Mouse (Mus musculus): ENCODE measurements around the gene Slfn14. TPM values are rescaled to one million over a fixed set of nuclear protein-coding genes. Genes with fewer than 3 reads are reported as not detected.
"Not testable (repeated sequence)": the region's sequence is repeated elsewhere in the genome, so short reads cannot be mapped to it uniquely, and the experiment has no call there.

Gene Slfn14
- polyA plus RNA-seq, 1 experiment from 2014 or later = not detected

DNA sequence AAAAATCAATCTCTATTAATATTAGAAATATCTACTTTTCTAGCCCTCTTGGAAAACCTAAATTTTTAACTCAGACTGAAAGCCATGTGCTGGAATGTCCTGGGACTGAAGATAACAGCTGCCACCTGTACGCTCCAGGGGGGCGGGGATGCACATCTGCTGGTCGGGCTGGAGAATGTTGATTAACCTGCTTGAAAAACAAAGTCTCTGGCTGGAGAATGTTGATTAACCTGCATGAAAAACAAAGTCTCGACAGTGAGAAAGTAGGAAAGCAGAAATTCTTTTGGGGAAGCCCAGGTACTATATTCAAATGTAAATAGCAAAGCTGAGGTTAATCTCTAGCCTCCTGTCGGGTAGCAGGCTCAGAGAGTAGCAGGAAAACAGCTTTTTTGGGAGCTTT lies 52.9 kb downstream of the Slfn14 start:
- WGBS = 41% methylated on average over 5 of the region's 5 CpGs
- ATAC-seq; H3K4me3 ChIP-seq (ENCODE audit: low read depth, low read length); H3K36me3 ChIP-seq (ENCODE audit: control insufficient read depth, insufficient read depth, low read length); H3K27me3 ChIP-seq (ENCODE audit: control insufficient read depth, insufficient read depth, low read depth, low read length); H3K9ac ChIP-seq (ENCODE audit: low read depth, low read length); H3K9me3 ChIP-seq (replicated peaks; ENCODE audit: control insufficient read depth, low read length, poor library complexity, severe bottlenecking); H3K4me2 ChIP-seq (ENCODE audit: low read length); H3K4me1 ChIP-seq (ENCODE audit: control insufficient read depth, insufficient read depth, low read length); H3K27ac ChIP-seq (ENCODE audit: low read length): not testable (repeated sequence)

DNA sequence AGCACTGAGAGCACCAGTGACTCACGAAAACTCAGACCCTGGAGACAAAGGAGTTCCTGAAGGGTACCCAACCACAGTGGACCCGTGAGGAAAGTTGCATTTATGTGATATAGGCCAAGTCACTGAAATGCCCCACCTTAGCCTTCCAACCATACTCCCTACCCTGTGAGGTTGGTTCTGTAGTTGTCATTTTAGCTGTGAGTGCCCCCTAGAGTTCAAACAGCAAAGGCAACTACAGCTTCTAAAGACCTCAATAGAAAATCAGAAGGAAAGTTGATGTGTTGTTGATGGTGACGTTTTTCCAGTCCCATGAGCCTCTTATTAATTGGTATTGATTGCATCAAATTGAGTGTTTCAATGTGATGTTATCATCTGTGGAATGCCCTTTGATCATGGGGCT lies 55.6 kb downstream of the Slfn14 start:
- no peak overlapping the region for H3K4me2 ChIP-seq (ENCODE audit: low read length)
- no peaks in the 10 kb centered on the region for H3K4me1 ChIP-seq (ENCODE audit: control insufficient read depth, insufficient read depth, low read length)
- no peak overlapping the region for H3K27ac ChIP-seq (ENCODE audit: low read length)
- no peak for ATAC-seq
- no peak overlapping the region for H3K9ac ChIP-seq (ENCODE audit: low read depth, low read length)
- WGBS = 66% methylated on average over 3 of the region's 3 CpGs
- H3K27me3 ChIP-seq (ENCODE audit: control insufficient read depth, insufficient read depth, low read depth, low read length) = no peaks in the 10 kb centered on the region
- H3K9me3 ChIP-seq (replicated peaks; ENCODE audit: control insufficient read depth, low read length, poor library complexity, severe bottlenecking) = no peaks in the 10 kb centered on the region
- no peaks in the 10 kb centered on the region for H3K36me3 ChIP-seq (ENCODE audit: control insufficient read depth, insufficient read depth, low read length)
- no peak overlapping the region for H3K4me3 ChIP-seq (ENCODE audit: low read depth, low read length)

DNA sequence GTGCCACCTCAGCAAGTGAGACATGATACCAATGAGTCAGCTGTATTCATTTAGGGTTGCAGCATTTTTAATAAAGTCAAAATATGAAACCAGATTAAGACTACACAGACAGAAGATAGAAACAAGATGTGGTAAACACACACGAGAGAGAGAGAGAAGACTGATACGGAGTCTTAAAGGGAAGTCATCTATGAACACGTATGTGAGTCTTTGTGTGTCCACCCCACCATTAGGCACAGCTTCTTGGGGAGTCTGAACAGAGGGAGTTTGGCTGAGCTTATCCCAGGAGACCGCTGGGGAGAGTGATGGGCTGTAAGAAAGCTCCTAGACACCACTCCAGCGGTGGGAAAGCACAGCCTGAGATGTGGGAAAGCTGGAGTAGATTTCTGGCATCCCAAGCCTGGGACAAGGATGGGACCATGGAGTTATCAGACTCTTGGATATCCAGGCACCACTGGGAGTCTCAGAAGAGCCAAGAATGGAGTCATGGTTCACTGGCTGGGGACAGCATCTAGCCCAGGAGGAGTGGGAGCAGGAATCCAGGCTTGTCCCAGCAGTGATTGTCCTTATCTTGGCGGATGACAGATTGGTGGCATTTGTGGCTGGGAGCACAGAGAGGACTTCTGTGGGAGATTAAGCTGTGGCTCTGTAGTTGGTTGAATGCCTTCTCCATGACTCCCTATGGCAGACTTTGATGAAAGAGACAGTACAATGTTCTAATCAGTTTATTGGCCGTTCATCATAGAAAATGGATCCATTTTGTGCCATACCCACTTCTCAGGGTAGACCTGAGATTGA lies 58.4 kb downstream of the Slfn14 start:
- Histone ChIP-seq H3K9ac (ENCODE audit: low read depth, low read length) (no peak overlapping the region), H3K36me3 (ENCODE audit: control insufficient read depth, insufficient read depth, low read length) (no peaks in the 10 kb centered on the region), H3K4me3 (ENCODE audit: low read depth, low read length) (no peak overlapping the region), H3K4me1 (ENCODE audit: control insufficient read depth, insufficient read depth, low read length) (no peaks in the 10 kb centered on the region), H3K4me2 (ENCODE audit: low read length) (no peak overlapping the region), H3K27ac (ENCODE audit: low read length) (no peak overlapping the region), H3K9me3 (replicated peaks; ENCODE audit: control insufficient read depth, low read length, poor library complexity, severe bottlenecking) (no peaks in the 10 kb centered on the region), H3K27me3 (ENCODE audit: control insufficient read depth, insufficient read depth, low read depth, low read length) (no peaks in the 10 kb centered on the region)
- no peak for ATAC-seq
- WGBS = 87% methylated on average over 7 of the region's 7 CpGs

DNA sequence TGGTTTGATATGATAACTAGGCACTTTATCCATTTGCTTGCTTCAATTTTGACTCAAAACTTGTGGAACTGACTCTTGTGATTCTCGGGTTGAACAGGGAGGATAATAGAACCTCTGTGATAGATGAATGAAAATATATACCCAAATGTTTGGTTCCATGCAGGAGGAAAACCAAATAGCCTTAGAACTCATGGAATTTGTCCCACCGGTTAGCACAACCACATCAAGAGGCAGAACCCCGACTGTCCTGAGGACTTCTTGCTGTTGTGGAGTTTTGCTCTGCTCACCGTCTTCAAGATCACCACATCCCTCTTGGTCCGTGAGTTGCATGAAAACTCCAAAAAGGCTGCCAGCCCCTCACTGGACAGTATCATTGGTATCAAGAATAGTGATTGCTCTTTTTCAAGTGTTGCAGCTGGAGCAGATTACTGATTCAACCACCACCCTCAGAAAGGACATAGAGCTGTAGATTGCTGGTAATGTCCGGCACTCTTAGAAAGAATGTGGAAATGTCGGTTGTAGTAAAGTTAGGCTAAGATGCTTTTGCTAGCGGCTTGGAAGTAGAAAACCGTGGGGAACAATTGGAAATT lies 61.1 kb downstream of the Slfn14 start:
- no peaks in the 10 kb centered on the region for H3K9me3 ChIP-seq (replicated peaks; ENCODE audit: control insufficient read depth, low read length, poor library complexity, severe bottlenecking)
- ATAC-seq = no peak
- H3K4me1 ChIP-seq (ENCODE audit: control insufficient read depth, insufficient read depth, low read length) = no peaks in the 10 kb centered on the region
- H3K36me3 ChIP-seq (ENCODE audit: control insufficient read depth, insufficient read depth, low read length) = no peaks in the 10 kb centered on the region
- WGBS = 90% methylated on average over 9 of the region's 9 CpGs
- no peak overlapping the region for H3K27ac ChIP-seq (ENCODE audit: low read length)
- no peak overlapping the region for H3K4me3 ChIP-seq (ENCODE audit: low read depth, low read length)
- H3K9ac ChIP-seq (ENCODE audit: low read depth, low read length) = no peak overlapping the region
- H3K4me2 ChIP-seq (ENCODE audit: low read length) = no peak overlapping the region
- H3K27me3 ChIP-seq (ENCODE audit: control insufficient read depth, insufficient read depth, low read depth, low read length) = no peaks in the 10 kb centered on the region

Other genes starting within 250 kb of the Slfn14 start
- 0.61 and 1.1 TPM in 2 replicates for gene Slfn2, start 221.6 kb downstream of the Slfn14 start, polyA plus RNA-seq (2015; fragmentation: Nextera tagmentation; extraction: Ambion mirVana)
- not detected in 2 replicates for gene Slfn1, start 169.9 kb downstream of the Slfn14 start, polyA plus RNA-seq (2015; fragmentation: Nextera tagmentation; extraction: Ambion mirVana)
- gene Slfn4, start 111.5 kb downstream of the Slfn14 start, polyA plus RNA-seq (2015; fragmentation: Nextera tagmentation; extraction: Ambion mirVana) = 0.14 TPM in 1 of 2 replicates, not detected in the other
- 0.14 TPM in 1 of 2 replicates, not detected in the other for gene Slfn3, start 95.4 kb downstream of the Slfn14 start, polyA plus RNA-seq (2015; fragmentation: Nextera tagmentation; extraction: Ambion mirVana)
- 135 and 137 TPM in 2 replicates for gene Ap2b1, start 12.3 kb upstream of the Slfn14 start, polyA plus RNA-seq (2015; fragmentation: Nextera tagmentation; extraction: Ambion mirVana)
- 16.1 and 16.2 TPM in 2 replicates for gene Pex12, start 15.9 kb upstream of the Slfn14 start, polyA plus RNA-seq (2015; fragmentation: Nextera tagmentation; extraction: Ambion mirVana)
- 32.9 and 38.2 TPM in 2 replicates for gene Rasl10b, start 122.4 kb upstream of the Slfn14 start, polyA plus RNA-seq (2015; fragmentation: Nextera tagmentation; extraction: Ambion mirVana)
- gene Gas2l2, start 142.7 kb upstream of the Slfn14 start, polyA plus RNA-seq (2015; fragmentation: Nextera tagmentation; extraction: Ambion mirVana) = 0.44 and 0.61 TPM in 2 replicates
- 0.57 and 0.64 TPM in 2 replicates for gene 1700020L24Rik, start 151.0 kb upstream of the Slfn14 start, polyA plus RNA-seq (2015; fragmentation: Nextera tagmentation; extraction: Ambion mirVana)
- gene Mmp28, start 176.3 kb upstream of the Slfn14 start, polyA plus RNA-seq (2015; fragmentation: Nextera tagmentation; extraction: Ambion mirVana) = 2.6 and 2.7 TPM in 2 replicates
- 10.9 and 13.0 TPM in 2 replicates for gene Taf15, start 186.4 kb upstream of the Slfn14 start, polyA plus RNA-seq (2015; fragmentation: Nextera tagmentation; extraction: Ambion mirVana)
- not detected in 2 replicates for gene Heatr9, start 235.4 kb upstream of the Slfn14 start, polyA plus RNA-seq (2015; fragmentation: Nextera tagmentation; extraction: Ambion mirVana)
- gene Ccl5, start 243.8 kb upstream of the Slfn14 start, polyA plus RNA-seq (2015; fragmentation: Nextera tagmentation; extraction: Ambion mirVana) = not detected in 2 replicates

Measured in midbrain, embryonic 16.5 days (tissue).